Mouse (Mus musculus): ENCODE measurements around the gene Cntn5. TPM values are rescaled to one million over a fixed set of nuclear protein-coding genes. Genes with fewer than 3 reads are reported as not detected.

Cntn5 gene
- polyA plus RNA-seq, 1 experiment from 2014 or later, result 0.41 TPM

- Histone ChIP-seq H3K9me3 (replicated peaks; ENCODE audit: control insufficient read depth, low read length) (no peaks in the 10 kb centered on the region), H3K4me3 (replicated peaks; ENCODE audit: low read length) (no peak overlapping the region), H3K9ac (ENCODE audit: low read length) (no peak overlapping the region), H3K27ac (ENCODE audit: low read length) (no peak overlapping the region), H3K27me3 (ENCODE audit: control insufficient read depth, insufficient read depth, low read length) (no peaks in the 10 kb centered on the region), H3K36me3 (ENCODE audit: control insufficient read depth, insufficient read depth, low read length) (no peaks in the 10 kb centered on the region), H3K4me2 (ENCODE audit: low read depth, low read length) (no peak overlapping the region), H3K4me1 (ENCODE audit: control insufficient read depth, insufficient read depth, low read length) (no peaks in the 10 kb centered on the region)
- ATAC-seq (ENCODE audit: insufficient read depth, low FRiP score), result no peak
- WGBS, result 36% methylated on average over 2 of the region's 2 CpGs
These were observed 1087.1 kb downstream of the Cntn5 start for GRCm38 (mm10) chr9:9817477-9817876.

DNA sequence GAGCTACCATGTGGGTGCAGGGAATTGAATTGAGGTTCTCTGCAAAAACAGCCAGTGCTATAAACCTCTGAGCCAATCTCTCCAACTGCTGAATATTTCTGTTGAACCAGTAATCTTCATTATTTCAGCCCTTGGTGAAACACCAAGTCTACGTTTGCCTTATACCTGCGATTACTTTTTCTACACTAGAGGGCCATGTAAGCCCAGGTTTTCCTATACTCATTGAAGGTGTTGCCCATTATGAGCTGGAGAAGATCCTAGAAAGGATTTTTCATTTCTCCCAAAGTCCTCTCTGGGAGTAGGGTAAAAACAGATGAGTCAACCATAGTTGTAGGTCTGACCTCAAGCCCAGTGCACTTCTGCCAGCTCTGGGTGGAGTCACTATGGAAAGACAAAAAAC, 1105.0 kb downstream of the Cntn5 start:
- ATAC-seq (ENCODE audit: insufficient read depth, low FRiP score), result no peak
- H3K27ac ChIP-seq (ENCODE audit: low read length), result no peak overlapping the region
- H3K4me2 ChIP-seq (ENCODE audit: low read depth, low read length), result no peak overlapping the region
- WGBS, result 79% methylated on average over 2 of the region's 2 CpGs
- H3K27me3 ChIP-seq (ENCODE audit: control insufficient read depth, insufficient read depth, low read length), result no peaks in the 10 kb centered on the region
- H3K9ac ChIP-seq (ENCODE audit: low read length), result no peak overlapping the region
- H3K36me3 ChIP-seq (ENCODE audit: control insufficient read depth, insufficient read depth, low read length), result no peaks in the 10 kb centered on the region
- no peaks in the 10 kb centered on the region for H3K9me3 ChIP-seq (replicated peaks; ENCODE audit: control insufficient read depth, low read length)
- no peak overlapping the region for H3K4me3 ChIP-seq (replicated peaks; ENCODE audit: low read length)
- no peaks in the 10 kb centered on the region for H3K4me1 ChIP-seq (ENCODE audit: control insufficient read depth, insufficient read depth, low read length)

GRCm38 (mm10) chr9:9783680-9784079, 1120.9 kb downstream of the Cntn5 start:
- WGBS, result 58% methylated on average over 3 of the region's 3 CpGs
- Histone ChIP-seq H3K9me3 (replicated peaks; ENCODE audit: control insufficient read depth, low read length) (no peaks in the 10 kb centered on the region), H3K4me1 (ENCODE audit: control insufficient read depth, insufficient read depth, low read length) (no peaks in the 10 kb centered on the region), H3K36me3 (ENCODE audit: control insufficient read depth, insufficient read depth, low read length) (no peaks in the 10 kb centered on the region), H3K4me3 (replicated peaks; ENCODE audit: low read length) (no peak overlapping the region), H3K27me3 (ENCODE audit: control insufficient read depth, insufficient read depth, low read length) (no peaks in the 10 kb centered on the region), H3K27ac (ENCODE audit: low read length) (no peak overlapping the region), H3K4me2 (ENCODE audit: low read depth, low read length) (no peak overlapping the region), H3K9ac (ENCODE audit: low read length) (no peak overlapping the region)
- ATAC-seq (ENCODE audit: insufficient read depth, low FRiP score), result no peak

DNA sequence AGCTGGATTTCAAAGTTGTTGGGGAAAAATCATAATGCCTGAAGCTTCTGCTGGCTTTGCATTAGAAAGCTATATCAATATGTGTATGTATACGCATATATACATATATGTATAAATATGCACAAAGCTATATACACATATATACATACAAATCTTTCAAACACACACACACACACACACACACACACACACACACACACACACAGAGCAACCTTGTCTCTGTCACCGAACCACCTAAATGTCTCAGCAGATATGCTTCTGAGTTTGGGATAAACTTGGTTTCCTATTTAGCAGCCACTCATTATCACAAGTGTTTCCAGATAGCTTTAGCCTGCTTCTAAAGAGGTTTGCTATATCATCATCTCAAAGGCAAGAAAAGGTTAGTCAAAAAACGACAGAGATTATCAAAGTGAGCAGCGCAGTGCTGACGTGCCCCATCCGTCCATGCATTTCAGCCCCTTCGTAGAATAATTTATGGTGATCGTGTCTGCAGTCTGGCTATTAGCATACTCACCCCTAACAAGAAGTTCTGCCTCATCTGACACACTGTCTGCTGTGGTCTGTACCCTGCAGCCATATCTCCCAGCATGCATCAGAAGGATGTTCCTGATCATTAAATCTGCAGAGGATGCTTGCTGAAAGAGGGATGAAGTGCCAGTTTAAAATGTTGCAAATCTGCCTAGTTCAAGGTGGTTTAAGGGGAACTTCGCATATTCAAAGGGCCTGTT, 1123.3 kb downstream of the Cntn5 start:
- H3K9me3 ChIP-seq (replicated peaks; ENCODE audit: control insufficient read depth, low read length), result no peaks in the 10 kb centered on the region
- 72% methylated on average over 9 of the region's 9 CpGs for WGBS
- no peak for ATAC-seq (ENCODE audit: insufficient read depth, low FRiP score)
- H3K9ac ChIP-seq (ENCODE audit: low read length), result no peak overlapping the region
- no peaks in the 10 kb centered on the region for H3K36me3 ChIP-seq (ENCODE audit: control insufficient read depth, insufficient read depth, low read length)
- no peaks in the 10 kb centered on the region for H3K4me1 ChIP-seq (ENCODE audit: control insufficient read depth, insufficient read depth, low read length)
- H3K4me3 ChIP-seq (replicated peaks; ENCODE audit: low read length), result no peak overlapping the region
- no peak overlapping the region for H3K27ac ChIP-seq (ENCODE audit: low read length)
- no peak overlapping the region for H3K4me2 ChIP-seq (ENCODE audit: low read depth, low read length)
- H3K27me3 ChIP-seq (ENCODE audit: control insufficient read depth, insufficient read depth, low read length), result no peaks in the 10 kb centered on the region

DNA sequence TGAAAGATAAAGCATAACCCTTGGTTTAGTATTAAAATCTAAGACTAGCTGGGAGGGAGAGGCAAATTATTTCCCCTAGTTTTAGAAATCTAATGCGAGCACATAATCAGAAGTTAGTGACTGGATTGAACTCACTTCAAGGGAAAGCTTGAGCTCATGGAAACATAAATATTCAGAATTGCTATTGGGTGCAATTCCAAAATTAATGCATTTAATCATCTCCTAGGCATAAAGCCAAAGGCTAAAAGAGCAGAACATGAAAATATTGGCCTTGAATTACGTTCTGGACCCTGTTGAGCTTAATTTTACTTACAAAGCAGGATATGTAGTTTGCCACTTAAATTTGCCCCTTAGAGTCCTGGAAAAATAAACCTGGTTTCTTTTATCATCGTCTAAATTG, 1124.9 kb downstream of the Cntn5 start:
- Histone ChIP-seq H3K9me3 (replicated peaks; ENCODE audit: control insufficient read depth, low read length) (no peaks in the 10 kb centered on the region), H3K27ac (ENCODE audit: low read length) (no peak overlapping the region), H3K4me1 (ENCODE audit: control insufficient read depth, insufficient read depth, low read length) (no peaks in the 10 kb centered on the region), H3K4me3 (replicated peaks; ENCODE audit: low read length) (no peak overlapping the region), H3K4me2 (ENCODE audit: low read depth, low read length) (no peak overlapping the region), H3K36me3 (ENCODE audit: control insufficient read depth, insufficient read depth, low read length) (no peaks in the 10 kb centered on the region), H3K27me3 (ENCODE audit: control insufficient read depth, insufficient read depth, low read length) (no peaks in the 10 kb centered on the region), H3K9ac (ENCODE audit: low read length) (no peak overlapping the region)
- no peak for ATAC-seq (ENCODE audit: insufficient read depth, low FRiP score)
- 42% methylated on average over 3 of the region's 3 CpGs for WGBS

DNA sequence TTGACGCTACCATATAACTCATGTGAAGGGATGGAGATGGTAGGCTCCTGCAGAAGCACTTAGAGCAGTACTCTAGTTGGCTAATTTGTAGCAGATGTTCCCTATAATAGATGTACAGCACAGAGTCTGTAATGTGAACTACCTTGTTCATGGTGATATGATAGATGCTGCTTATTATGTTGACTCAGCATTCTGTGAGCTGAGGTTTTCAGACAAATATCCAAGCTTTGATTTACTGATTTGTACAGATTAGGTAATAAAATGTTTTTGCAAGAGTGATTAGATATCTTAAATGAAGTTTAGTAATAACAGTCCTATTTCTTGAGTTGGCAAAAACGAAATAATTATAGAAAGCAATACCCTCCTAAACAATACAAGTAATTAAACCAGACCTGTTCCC, 1133.8 kb downstream of the Cntn5 start:
- no peak overlapping the region for H3K9ac ChIP-seq (ENCODE audit: low read length)
- no peak for ATAC-seq (ENCODE audit: insufficient read depth, low FRiP score)
- no peaks in the 10 kb centered on the region for H3K9me3 ChIP-seq (replicated peaks; ENCODE audit: control insufficient read depth, low read length)
- WGBS, result 84% methylated on average over 2 of the region's 2 CpGs
- no peak overlapping the region for H3K27ac ChIP-seq (ENCODE audit: low read length)
- H3K4me3 ChIP-seq (replicated peaks; ENCODE audit: low read length), result no peak overlapping the region
- H3K36me3 ChIP-seq (ENCODE audit: control insufficient read depth, insufficient read depth, low read length), result no peaks in the 10 kb centered on the region
- H3K4me1 ChIP-seq (ENCODE audit: control insufficient read depth, insufficient read depth, low read length), result no peaks in the 10 kb centered on the region
- H3K4me2 ChIP-seq (ENCODE audit: low read depth, low read length), result no peak overlapping the region
- H3K27me3 ChIP-seq (ENCODE audit: control insufficient read depth, insufficient read depth, low read length), result no peaks in the 10 kb centered on the region

GRCm38 (mm10) chr9:9769659-9770058, 1134.9 kb downstream of the Cntn5 start:
- no peak for ATAC-seq (ENCODE audit: insufficient read depth, low FRiP score)
- no peak overlapping the region for H3K9ac ChIP-seq (ENCODE audit: low read length)
- H3K4me3 ChIP-seq (replicated peaks; ENCODE audit: low read length), result no peak overlapping the region
- no peaks in the 10 kb centered on the region for H3K4me1 ChIP-seq (ENCODE audit: control insufficient read depth, insufficient read depth, low read length)
- H3K9me3 ChIP-seq (replicated peaks; ENCODE audit: control insufficient read depth, low read length), result no peaks in the 10 kb centered on the region
- H3K27me3 ChIP-seq (ENCODE audit: control insufficient read depth, insufficient read depth, low read length), result no peaks in the 10 kb centered on the region
- H3K36me3 ChIP-seq (ENCODE audit: control insufficient read depth, insufficient read depth, low read length), result no peaks in the 10 kb centered on the region
- H3K4me2 ChIP-seq (ENCODE audit: low read depth, low read length), result no peak overlapping the region
- no peak overlapping the region for H3K27ac ChIP-seq (ENCODE audit: low read length)

DNA sequence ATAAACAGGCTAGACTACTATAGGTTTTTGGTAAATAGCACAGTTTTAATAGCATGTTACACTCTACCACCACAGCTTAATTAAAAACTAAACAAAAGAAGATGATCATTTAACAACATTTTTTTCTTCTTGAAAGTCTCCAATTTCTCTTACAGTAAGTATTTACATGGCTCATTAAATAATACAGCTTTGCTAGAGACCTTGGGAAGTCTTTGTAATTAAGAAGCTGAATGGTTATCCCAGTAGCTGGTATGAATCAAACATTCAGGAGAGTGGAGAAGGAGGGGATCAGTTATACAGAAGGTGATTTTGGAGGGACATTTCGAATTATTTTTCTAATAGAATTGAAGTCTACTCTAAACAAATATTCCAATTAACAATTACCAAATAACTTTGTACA, 1186.4 kb downstream of the Cntn5 start:
- 69% methylated on average over 1 of the region's 1 CpGs for WGBS
- Histone ChIP-seq H3K27me3 (ENCODE audit: control insufficient read depth, insufficient read depth, low read length) (no peaks in the 10 kb centered on the region), H3K36me3 (ENCODE audit: control insufficient read depth, insufficient read depth, low read length) (no peaks in the 10 kb centered on the region), H3K27ac (ENCODE audit: low read length) (no peak overlapping the region), H3K9me3 (replicated peaks; ENCODE audit: control insufficient read depth, low read length) (no peaks in the 10 kb centered on the region), H3K4me2 (ENCODE audit: low read depth, low read length) (no peak overlapping the region), H3K4me3 (replicated peaks; ENCODE audit: low read length) (no peak overlapping the region), H3K4me1 (ENCODE audit: control insufficient read depth, insufficient read depth, low read length) (no peaks in the 10 kb centered on the region), H3K9ac (ENCODE audit: low read length) (no peak overlapping the region)
- ATAC-seq (ENCODE audit: insufficient read depth, low FRiP score), result no peak

GRCm38 (mm10) chr9:9708671-9709070, 1195.9 kb downstream of the Cntn5 start:
- Histone ChIP-seq H3K27ac (ENCODE audit: low read length) (no peak overlapping the region), H3K9me3 (replicated peaks; ENCODE audit: control insufficient read depth, low read length) (no peaks in the 10 kb centered on the region), H3K4me2 (ENCODE audit: low read depth, low read length) (no peak overlapping the region), H3K36me3 (ENCODE audit: control insufficient read depth, insufficient read depth, low read length) (no peaks in the 10 kb centered on the region), H3K27me3 (ENCODE audit: control insufficient read depth, insufficient read depth, low read length) (no peaks in the 10 kb centered on the region), H3K4me3 (replicated peaks; ENCODE audit: low read length) (no peak overlapping the region), H3K9ac (ENCODE audit: low read length) (no peak overlapping the region), H3K4me1 (ENCODE audit: control insufficient read depth, insufficient read depth, low read length) (no peaks in the 10 kb centered on the region)
- ATAC-seq (ENCODE audit: insufficient read depth, low FRiP score), result no peak
- WGBS, result 88% methylated on average over 5 of the region's 5 CpGs

DNA sequence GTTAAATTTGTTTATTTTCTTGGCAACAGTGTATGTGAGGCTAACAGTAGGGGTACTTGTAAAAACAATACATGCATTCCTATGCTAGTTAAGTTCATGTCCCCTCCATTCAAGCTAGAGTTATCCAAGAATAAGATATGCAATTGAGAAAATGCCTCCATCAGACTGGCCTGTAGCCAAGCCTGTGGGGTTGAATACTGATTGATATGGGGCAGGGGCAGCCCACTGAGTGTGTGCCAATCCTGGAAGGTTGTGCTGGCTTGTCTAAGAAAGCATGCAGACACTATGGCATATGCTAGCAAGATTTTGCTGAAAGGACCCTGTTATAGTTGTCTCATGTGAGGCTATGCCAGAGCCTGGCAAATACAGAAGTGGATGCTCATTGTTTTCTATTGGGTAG, 1196.8 kb downstream of the Cntn5 start:
- Histone ChIP-seq H3K4me1 (ENCODE audit: control insufficient read depth, insufficient read depth, low read length) (no peaks in the 10 kb centered on the region), H3K9ac (ENCODE audit: low read length) (no peak overlapping the region), H3K9me3 (replicated peaks; ENCODE audit: control insufficient read depth, low read length) (no peaks in the 10 kb centered on the region), H3K4me3 (replicated peaks; ENCODE audit: low read length) (no peak overlapping the region), H3K27me3 (ENCODE audit: control insufficient read depth, insufficient read depth, low read length) (no peaks in the 10 kb centered on the region), H3K36me3 (ENCODE audit: control insufficient read depth, insufficient read depth, low read length) (no peaks in the 10 kb centered on the region), H3K27ac (ENCODE audit: low read length) (no peak overlapping the region), H3K4me2 (ENCODE audit: low read depth, low read length) (no peak overlapping the region)
- ATAC-seq (ENCODE audit: insufficient read depth, low FRiP score), result no peak

All from stomach, embryonic 16.5 days (tissue).